Mouse (Mus musculus) adrenal gland, postnatal 10 days (tissue): ENCODE measurements around the gene Sidt2. TPM values are rescaled to one million over a fixed set of nuclear protein-coding genes. Genes with fewer than 3 reads are reported as not detected.
A peak's percentile ranks its signal among the peaks of the same experiment; 100 is the strongest.

ENCODE experiments used
- DNase-seq: peaks from one replicate; pipeline ENCODE4 v3.0.0; 2021; ENCODE audit warnings: mixed read lengths
- total RNA-seq, 2 experiments: library from RNA; stranded (reverse); gene quantifications; 2 replicates each; pipeline ENCODE4 v1.2.3; 2021

The Sidt2 gene
- total RNA-seq, 2 experiments from 2014 or later: 160 to 179 TPM

DNA sequence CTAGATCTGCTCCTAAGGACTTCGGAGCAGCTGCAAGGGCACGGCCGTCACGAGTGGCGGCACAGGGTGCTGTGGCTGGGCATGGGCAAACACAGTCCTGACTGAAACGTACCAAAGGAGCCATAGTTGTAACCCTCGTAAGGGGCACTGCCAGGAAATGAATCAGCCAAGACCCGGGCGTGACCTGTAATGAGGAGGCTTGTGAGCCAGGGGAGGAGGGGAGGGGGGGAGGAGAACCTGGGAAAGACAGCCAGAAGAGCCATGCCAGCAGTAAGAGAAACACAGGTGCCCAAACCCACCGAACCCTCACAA is 8.2 kb downstream of the Sidt2 start:
- DNase-seq: no peak

DNA sequence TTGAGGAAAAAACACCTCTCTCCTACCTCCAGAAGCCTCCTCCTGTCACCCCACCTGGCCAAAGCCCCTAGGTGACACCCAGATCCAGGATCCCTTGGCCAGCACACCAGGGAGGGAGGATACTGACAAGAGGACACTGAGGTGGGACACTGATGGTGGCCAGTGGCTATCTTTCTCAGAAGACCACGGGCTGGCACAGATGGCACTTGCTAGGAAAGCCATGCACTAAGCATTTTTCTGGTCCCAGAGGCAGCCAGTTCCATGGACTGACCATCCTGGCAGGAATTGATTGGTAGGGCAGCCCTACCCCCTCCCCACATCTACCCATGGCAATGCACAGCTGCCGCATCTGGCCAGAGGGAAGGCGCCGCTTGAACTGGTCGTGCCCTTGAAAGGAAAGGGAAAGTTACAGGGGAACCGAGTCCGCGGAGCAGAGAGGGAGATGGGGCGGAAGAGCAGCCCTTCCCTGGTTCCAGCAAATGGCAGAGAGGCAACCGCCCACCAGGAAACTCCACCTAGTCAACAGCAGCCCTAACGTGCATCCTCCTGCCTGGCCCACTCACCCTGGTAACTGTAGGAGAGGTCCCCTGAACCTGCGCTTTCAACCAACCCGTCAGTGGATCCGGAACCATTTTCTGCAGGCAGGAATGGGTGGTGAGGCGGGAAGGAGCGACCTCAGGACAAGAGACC is 8.7 kb downstream of the Sidt2 start:
- DNase-seq: no peak

DNA sequence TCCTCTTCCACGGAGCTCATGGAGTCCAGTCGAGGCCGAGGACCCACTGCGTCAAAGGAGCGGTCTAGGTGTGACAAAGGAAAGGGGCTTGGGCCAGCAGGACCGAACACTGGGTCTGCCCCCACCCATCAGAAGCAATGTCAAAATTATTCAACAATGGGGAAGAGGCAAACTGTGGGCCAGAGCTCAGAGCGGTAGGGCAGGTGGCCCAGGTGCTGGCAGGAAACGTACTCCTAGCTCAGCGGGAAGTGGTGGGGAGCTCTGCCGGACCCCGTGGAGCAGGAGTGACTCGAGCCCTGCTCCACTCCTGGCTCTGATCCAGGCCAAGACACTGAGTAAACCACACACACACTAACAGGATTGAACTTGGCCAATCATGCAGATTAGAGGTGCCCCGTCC is 9.3 kb downstream of the Sidt2 start:
- DNase-seq: no peak

DNA sequence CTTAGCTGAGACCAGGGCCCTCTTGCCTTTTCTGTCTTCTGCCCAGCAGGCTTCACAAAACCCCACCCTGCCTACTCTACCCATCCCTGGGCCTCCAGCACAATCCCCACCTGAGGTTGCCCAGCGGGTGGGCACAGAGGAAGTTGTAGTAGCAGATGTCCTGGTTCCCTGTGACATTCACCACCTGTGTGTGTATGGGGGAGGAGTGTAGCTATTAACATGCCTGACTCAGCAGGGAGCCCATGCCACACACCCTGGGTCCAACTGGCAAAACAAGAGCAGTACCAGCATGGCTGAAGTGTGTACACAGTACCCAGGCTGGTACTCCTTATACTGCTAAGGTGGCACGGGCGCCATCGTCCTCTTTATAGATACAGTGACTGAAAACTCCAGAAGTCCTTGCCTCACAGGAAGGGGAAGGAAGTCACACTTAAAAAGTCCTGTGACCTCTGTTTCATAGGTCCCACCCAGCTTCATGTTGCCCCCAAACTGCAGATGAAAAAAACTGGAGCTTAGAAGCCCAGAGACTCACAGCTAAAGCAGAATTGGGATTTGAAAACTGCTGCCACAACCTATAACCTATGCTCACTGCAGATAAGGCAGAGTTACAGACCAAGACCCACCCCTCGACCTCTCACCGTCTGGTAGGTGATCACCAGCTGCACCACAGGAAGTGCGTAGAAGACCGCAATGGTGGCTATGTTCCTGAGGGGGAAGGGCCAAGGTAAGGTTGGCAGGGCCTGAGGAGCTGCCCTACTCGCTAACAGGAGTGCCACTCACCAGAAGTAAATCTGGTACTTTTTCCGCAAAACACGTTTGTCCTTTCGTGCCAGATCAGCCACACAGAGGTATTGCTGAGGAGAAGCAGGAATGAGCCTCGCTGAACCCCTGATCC is 10.3 kb downstream of the Sidt2 start:
- no peak for DNase-seq

DNA sequence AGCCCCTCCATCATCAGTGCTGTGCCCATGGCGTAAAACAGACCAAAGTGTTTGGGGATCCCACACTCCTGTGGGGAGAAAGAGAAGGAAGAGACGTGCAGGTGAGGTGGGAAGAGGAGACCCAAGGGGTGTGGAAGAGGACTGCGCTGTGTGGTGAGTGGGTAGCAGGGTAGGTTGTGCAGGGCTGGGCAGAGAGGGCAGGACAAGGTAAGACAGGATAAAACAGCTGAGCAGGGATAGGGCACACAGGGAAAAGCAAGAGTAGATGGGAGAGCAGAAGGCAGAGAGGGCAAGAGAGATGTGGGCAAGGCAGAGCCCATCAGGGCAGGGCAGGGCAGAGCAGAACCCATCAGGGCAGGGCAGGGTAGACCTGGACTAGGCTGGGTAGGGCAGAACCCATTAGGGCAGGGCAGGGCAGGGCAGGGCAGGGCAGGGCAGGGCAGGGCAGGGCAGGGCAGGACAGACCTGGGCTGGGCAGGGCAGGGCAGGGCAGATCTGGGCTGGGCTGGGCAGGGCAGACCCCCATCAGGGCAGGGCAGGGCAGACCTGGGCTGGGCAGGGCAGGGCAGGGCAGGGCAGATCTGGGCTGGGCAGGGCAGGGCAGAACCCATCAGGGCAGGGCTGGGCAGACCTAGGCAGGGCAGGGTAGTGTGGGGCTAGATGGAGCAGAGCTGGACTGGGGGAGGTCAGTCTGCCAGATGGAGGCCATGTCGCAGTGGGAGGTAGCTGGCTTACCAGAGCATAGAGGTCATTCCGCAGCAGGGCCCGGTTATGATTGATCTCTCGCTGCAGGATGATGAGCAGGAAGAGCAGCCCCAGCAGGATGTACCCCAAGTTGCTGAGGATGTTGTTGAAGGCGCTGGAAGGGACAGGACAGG is 11.2 kb downstream of the Sidt2 start:
- no peak for DNase-seq

DNA sequence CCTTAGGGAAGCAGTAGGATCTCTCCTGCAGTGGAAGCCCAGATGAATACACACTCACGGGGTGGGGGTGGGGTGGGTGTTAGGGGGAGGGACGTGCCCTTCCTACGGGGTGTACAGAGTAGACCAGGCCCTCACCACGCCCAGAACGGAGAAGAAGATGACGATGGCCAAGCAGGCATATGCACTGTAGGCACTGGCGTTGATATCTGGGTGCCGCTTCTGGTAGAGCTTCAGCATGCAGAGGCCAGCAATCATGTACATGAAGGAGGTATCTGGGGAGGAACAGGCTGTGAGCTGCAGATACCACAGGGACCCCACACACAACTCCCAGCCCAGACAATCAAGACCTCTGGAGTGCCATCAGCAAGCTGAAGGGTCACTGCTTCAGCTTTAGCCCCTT is 12.1 kb downstream of the Sidt2 start:
- DNase-seq: no peak

DNA sequence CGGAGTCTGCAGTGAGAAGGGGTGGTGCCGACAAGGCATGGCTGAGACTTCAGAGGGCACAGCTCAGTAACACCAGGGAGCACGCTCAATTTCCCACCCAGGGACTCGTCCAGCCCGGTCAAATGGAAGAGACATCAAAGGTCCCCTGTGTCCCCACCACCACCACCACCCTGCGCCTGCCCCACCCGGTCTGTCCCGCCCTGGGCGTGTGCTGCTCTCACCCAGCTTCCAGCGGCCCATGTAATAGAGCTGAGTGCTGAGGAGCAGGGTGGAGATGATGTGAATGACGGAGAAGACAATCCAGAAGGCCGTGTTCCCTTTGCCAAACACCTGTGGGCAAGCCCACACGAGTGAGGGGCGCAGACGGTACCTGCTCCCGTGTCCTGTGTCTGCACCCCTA is 12.6 kb downstream of the Sidt2 start:
- no peak for DNase-seq

DNA sequence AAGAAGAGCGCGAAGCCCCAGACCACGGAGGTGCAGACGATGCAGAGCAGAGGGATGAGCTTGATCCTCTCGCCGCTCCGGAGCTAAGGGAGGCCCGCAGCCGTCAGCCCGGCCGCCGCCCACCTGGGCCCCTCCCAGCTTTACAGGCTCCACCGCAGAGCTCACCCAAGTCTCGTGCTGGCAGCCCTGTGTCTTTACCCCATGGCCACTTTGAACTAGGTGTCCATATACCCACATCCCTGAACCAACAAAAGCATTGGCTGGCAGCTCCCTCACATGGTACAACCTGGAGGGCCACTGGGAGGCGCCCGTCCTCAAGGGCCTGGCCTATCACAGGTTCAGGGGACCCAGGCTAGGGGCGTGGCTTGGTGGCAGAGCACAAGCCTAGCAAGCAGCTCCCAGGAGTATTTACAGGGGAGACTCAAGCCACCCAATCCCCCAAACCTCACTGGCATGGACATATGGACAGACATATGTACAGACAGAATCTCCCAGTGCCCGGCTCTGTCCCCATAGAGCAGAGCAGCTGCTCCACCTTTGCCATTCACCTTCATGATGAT is 13.6 kb downstream of the Sidt2 start:
- DNase-seq: no peak

DNA sequence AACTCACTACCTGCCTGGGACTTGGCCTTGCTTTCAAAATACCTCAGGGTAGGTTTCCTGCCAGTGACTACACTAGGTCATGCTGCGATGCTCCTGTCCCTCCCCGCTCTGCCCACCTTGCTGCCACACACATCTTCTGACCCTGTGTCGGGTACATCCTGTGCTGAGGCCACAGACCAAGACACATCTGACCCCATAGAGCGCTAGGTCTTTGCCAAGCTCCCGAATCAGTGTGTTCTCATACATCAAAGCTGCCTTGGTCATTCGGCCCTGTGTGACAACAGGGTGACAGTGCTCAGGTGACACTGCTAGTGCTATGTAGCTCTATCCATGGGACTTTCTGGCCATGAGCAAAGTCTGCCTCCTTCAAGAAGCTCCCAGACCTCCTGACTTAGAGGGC is 15.3 kb downstream of the Sidt2 start:
- no peak for DNase-seq

DNA sequence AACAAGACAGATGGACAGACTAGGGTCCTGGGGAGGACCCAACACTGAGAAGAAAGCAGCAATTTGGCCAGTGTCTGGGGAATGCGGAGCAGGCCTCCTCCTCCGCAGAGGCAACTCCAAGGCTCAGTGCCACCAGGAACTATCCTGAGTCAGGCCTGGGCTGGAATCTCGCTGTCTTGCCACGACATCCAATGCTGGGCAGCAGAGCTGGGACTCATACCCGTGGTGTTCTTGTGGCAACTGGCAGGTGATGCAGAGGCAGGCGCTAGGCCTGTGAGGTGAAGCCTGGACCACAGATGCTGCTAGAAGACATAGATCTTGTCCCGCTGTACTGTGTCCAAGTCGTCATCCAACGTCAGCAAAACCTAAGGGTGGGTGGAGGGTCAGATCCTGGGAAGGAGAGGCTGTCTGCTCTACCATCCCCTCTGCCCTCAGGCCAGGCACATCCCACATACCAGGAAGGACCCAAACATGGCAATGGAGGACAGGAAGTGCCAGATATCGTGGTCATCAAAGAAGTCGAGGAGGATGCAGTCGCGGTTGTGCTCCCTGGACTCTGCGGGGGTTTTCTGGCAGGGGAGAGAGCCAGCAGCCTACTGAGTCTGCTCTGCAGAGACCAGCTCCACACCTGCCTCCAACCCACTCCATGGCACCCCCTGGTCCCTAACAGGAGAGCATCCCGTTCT is 16.0 kb downstream of the Sidt2 start:
- no peak for DNase-seq

DNA sequence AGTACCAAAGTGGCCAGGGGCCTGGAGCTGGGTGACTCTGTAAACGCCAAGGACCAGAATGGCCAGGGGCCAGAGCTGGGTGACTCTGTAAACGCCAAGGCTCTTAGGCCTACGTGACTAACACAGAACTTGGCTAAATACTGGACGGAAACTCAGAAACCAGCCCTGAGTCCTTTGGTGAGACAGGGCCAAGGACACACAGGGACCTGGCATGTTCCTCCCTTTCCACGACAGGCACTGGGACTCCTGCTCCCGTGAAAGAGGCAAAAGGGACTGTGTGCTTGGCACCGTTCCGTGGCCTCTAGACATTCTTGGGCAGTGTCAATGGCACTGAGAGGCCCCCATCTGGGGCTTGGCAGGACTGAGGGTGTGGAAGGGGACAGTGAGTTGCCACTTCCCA is 17.0 kb downstream of the Sidt2 start:
- peak; percentile 83 for DNase-seq

DNA sequence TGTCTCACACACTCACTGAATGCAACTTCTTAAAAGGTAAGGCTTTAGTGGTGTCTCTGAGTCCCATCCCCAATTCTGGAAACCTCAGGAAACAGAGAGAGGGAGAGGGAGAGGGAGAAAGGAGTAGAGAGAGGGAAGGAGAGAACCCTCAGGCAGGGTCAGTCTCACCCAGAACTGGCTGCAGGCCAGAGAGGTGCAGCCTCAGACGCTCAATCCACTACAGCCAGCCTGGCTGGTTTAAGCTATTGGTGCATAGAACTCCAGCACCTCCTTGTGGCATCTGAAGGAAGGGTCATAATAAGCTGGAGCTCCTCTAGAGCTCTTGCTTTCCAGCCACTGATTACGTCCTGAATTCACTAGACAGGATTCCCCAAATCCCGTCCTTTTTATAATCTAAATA is 18.2 kb downstream of the Sidt2 start:
- peak; percentile 78 for DNase-seq

DNA sequence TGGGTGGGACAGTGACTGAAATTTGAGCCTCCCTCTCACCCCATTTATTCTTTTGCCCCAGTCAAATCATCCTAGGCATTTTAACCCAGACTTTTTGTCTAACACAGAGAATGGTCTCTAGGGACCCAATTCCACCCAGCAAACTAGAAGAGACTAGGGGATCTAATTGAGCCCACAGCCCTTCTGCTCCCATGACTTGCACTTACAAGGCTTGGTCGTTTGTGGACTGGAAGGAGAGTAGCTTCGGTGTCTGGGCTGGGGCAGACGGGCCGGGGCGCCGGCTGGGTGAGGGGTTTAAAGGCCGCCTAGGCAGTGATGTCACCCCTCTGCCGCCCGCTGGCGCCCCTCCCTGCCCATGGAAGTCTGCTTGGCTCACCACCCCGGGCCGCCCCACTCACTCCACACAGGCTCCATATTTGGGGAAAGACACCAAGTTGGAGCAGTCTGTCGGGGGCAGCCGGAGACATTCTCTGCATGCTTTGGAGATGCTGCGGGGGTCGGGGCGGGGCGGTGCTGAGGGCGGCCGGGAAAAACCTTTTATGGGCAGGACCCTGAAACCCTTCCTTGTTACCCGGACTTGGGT is 19.3 kb downstream of the Sidt2 start, which contains the start of gene Tagln:
TSS of gene Tagln (minus strand) at position 431 of the 583 bp plus-strand sequence.
- no peak for DNase-seq

DNA sequence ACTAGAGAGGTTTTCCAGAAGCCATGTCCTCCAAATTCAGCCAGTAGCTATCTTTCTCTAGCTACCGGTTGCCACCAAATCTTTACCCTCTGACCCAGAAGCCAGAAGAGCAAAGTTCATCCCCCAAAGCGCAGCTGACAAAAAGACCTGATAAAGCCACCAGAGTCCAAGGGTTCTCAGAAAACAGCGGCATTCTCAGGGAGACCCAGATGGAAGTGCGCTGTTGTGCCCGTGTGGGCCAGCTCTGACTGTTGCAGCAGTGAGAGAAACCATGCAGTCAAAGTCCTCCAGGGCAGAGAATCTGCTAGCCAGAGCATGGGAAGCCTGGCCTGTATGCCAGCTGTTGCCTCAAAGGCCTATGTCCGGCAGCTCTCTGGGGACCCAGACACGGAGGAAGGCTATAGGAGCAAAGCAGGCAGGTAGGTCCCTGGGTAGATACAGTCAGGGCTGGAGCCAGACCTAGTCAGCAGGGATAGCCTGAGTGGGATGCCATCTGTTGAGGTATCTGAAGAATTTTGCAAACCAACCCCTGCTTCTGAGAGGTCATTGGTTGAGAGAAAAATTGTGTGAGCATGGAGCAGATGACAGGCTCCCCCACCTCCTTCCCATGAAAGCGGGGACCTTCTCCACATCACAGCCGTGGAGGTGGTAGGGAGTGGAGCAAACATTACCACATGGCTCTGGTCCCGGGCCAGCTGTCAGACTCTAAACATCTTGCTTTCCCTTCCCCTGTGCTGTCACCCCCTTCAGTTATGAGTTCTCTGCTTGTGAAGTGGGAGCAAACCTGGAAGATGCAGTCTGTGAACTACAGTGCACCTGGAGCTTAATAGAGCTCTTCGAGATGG is 22.3 kb downstream of the Sidt2 start:
- no peak for DNase-seq

DNA sequence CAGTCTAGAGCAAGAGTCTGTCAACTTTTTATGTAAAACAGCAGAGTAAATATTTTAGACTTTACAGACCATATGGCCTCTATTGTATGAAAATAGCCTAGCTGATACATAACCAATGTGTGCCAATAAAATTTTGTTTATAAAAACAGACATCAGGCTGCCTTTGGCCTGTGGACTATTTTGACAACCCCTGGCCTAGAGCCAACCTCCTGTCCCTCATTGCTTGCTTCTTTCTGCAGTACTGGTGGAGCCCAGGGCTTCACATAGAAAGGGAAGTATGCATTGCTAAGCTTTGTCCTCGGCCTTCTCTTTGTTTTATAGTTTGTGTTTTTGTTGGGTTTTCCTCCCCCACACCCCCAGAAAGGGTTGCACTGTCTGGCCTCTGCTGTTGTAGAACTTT is 23.1 kb downstream of the Sidt2 start:
- DNase-seq: peak; percentile 52

DNA sequence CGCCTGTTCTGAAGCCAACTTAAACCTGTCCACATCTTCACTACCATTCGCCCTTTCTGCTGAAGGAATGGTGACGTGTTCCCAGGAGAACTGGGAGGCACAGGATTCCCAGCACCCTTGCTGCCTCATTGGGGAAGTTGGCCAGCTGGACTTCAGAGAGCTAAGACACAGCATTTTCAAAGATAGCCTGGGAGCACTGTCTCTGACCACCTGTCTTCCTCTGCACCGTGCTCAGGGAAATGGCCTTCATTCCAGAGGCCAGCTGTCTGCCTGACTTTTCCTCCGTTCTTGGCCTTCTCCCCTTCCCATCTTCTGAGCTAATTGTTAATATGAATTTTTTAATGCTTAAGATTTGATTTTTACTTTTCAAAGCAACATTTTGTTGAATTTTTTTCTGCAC is 25.8 kb downstream of the Sidt2 start:
- no peak for DNase-seq

DNA sequence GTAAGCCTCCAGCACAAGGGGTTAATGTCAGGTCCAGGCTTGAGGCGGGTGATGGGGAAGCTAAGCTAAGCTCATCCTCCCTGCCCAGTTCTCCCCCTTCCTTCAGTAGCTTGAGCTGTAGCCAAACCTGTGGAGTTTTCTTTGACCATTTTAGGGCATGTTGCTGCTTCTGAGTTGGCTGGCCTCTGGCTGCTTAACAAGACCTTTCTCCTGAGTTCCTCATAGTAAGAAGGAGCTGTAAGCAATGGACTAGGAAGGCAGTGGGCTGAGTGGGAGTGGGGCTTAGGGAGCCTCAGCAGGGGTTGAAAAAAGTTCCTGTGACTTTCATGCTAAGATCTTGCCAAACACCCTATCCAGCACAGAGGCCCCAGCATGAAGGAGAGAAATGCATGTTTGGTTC is 35.2 kb downstream of the Sidt2 start:
- no peak for DNase-seq

DNA sequence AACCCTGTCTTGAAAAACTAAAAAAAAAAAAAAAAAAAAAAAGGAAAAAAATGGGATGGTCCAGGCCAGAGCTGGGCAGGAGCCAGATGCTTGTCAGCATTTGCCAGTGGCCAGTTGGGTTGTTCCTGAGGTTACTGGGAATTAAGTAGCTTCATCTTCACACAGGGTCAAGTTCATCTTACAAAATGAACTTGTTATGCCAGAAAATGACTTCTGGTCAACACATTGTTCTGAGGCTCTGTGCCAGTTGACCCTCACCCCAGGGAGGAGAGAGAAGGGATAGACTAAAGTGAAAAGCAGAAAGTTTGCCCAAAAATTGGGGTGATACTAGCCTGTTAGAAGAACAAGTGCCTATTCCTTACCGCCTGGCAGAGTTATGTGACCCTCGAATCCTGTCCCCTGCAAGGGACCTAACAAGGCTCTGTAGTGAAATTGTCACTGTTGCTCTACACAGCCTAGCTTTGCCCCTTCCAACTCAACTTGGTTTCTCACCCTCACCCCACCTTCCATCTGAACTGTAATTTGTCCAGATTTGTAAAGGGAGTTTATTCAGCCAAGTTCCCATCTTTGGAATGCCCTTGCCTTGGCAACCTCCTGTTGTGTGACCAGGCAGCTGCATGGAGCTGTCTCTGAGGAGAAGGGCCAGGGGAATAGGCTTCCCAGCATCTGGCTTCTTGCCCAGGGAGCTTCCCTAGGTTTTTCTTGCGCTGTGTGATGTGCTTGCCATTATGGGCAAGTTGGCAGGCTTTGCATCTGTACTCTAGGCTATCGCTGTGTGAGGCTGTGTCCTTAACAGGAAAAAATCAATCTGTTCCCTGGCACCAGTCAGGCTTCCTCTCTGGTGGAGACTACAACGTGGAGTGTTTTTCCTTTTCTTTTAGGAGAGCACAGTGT is 37.8 kb downstream of the Sidt2 start:
- peak; percentile 80 for DNase-seq

DNA sequence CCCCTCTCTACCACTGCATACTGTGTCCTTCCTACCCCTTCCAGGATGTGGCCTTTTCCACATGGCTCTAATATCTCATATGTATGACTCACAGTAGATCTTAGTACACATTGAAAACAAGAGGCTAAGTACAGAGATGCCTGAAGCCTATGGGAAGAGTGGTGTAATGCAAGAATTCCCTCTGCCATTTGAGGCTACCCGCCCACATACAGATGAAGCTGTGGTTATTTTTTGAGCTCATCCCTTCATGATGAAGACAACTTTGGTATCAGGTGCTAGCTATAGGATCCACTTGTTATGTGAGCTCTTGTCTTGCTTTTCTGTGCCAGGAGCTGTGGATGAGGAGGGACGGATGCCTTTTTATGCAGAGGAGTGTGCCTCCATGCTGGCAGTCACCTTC is 39.4 kb downstream of the Sidt2 start:
- DNase-seq: no peak

DNA sequence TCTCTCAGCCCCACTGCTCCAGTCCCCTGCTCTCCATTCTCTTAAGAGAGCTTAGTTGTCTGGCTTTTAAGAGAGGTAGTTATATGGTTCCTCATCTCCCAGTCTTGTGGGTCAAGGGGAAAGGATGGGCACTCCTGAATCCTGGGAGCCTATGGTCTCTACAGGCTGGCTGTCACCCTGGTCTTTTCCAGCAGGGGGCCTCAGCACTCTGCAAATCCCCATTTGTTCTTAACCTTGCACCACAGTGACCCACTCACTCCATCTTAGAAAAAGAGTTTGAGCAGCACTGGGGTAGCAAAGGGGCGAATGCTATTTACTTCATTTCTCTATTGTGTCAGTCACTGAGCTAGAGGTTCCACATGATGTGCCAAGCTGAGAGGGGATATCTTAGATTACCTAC is 43.4 kb downstream of the Sidt2 start:
- DNase-seq: peak; percentile 83
